Mouse (Mus musculus) intestine, embryonic 16.5 days (tissue): ENCODE measurements around the gene Emp3. TPM values are rescaled to one million over a fixed set of nuclear protein-coding genes. Genes with fewer than 3 reads are reported as not detected.
"Not testable (repeated sequence)": the region's sequence is repeated elsewhere in the genome, so short reads cannot be mapped to it uniquely, and the experiment has no call there.

ENCODE experiments used
- ATAC-seq: fragments of 200-750 bp; cut with Nextera tagmentation; 2 replicates; pipeline ENCODE4 v1.8.0; 2017; ENCODE audit warnings: moderate TSS enrichment, moderate library complexity
- H3K27ac ChIP-seq: fragments of 300-500 bp; sonication (generic); 2 replicates; pipeline ENCODE4 v1.5.1; 2014; ENCODE audit warnings: mild to moderate bottlenecking, low read length
- H3K27me3 ChIP-seq: fragments of 300-500 bp; sonication (generic); replicated peaks from 2 replicates; pipeline ENCODE4 v1.6.1; 2014; ENCODE audit warnings: low read length, control low read depth, mixed read lengths; ENCODE audit not compliant: control insufficient read depth, insufficient read depth
- H3K36me3 ChIP-seq: fragments of 300-500 bp; sonication (generic); 2 replicates; pipeline ENCODE4 v1.6.1; 2014; ENCODE audit warnings: low read length, control low read depth; ENCODE audit not compliant: control insufficient read depth, insufficient read depth
- H3K4me1 ChIP-seq: fragments of 300-500 bp; sonication (generic); 2 replicates; pipeline ENCODE4 v1.6.1; 2014; ENCODE audit warnings: low read length, control low read depth, mixed read lengths; ENCODE audit not compliant: control insufficient read depth, insufficient read depth
- H3K4me2 ChIP-seq: fragments of 300-500 bp; sonication (generic); 2 replicates; pipeline ENCODE4 v1.6.1; 2014; ENCODE audit warnings: low read depth, low read length, control low read depth
- H3K4me3 ChIP-seq: fragments of 300-500 bp; sonication (generic); 2 replicates; pipeline ENCODE4 v1.5.1; 2014; ENCODE audit warnings: mild to moderate bottlenecking, low read length
- H3K9ac ChIP-seq: fragments of 300-500 bp; sonication (generic); 2 replicates; pipeline ENCODE4 v1.6.1; 2014; ENCODE audit warnings: low read depth, low read length
- H3K9me3 ChIP-seq: fragments of 300-500 bp; sonication (generic); 2 replicates; pipeline ENCODE4 v1.6.1; 2016; ENCODE audit warnings: low read length, control low read depth; ENCODE audit not compliant: control insufficient read depth
- WGBS: fragments of 180-500 bp; shearing (Covaris S2); extraction: QIAGEN DNeasy Blood & Tissue Kit; methylation state at CpG from one replicate; pipeline ENCODE4 v1.1.7; 2014; 5-methylcytosine and 5-hydroxymethylcytosine counted together
- polyA plus RNA-seq: library from polyadenylated mRNA; unstranded; fragments of >200 nt; fragmentation: Nextera tagmentation; extraction: Ambion mirVana; gene quantifications from 2 replicates; pipeline ENCODE4 v1.2.1, GENCODE M21; 2015

The Emp3 gene
- polyA plus RNA-seq, result 128 and 147 TPM in 2 replicates

DNA sequence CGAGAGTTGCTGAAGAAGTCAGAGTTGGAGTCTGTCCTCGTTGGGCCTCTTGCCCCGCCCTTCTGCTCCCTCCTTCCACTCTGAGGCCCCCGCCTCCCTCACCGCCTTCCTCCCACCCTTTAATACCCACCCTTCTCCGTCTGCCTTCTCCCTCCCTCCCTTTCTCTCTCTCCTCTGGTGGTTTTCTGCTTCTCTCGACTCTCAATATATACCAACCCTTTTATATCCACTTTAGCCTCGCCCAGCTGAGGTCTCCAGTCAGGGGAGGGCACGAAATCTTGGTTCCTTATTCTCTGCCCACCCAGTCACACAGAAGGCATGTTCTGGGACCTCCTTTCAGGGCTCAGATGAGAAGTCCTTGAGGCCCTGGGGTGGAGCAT lies at the start of gene Emp3:
Gene Emp3 (minus strand): TSS at position 163 of the 380 bp plus-strand sequence.
- H3K4me2 ChIP-seq, result peak within 1 kb of the TSS; percentile 68
- ATAC-seq, result no peak
- no peaks in the 10 kb centered on the region for H3K27me3 ChIP-seq
- no peaks in the 10 kb centered on the region for H3K9me3 ChIP-seq
- H3K4me1 ChIP-seq, result peaks cover 52% of the 10 kb centered on the region
- whole genome bisulfite sequencing, result 20% methylated on average over 9 of the region's 9 CpGs
- no peaks in the 10 kb centered on the region for H3K36me3 ChIP-seq
- H3K4me3 ChIP-seq, result peak within 1 kb of the TSS; percentile 49
- H3K27ac ChIP-seq, result peak within 1 kb of the TSS; percentile 94
- H3K9ac ChIP-seq, result peak within 1 kb of the TSS; percentile 65

DNA sequence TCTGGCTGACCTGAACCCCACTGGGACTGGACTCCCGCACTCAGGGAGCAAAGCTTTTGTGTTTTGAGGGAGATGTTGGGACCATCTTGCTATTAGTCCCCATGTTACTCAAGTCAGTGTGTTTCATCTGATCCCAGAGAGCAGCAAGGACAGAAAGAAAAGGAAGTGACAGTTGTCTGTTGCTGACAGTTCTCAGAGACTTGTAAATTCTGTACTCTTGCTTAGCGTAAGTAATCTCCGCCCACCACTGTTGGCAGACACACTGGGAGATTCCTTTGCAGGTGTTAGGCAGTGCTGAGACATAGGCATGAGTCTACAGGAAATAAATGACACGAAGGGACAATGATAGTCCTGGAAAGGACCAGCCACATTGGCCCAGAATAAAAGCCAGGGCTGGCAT lies 35.4 kb upstream of the Emp3 start:
- Histone ChIP-seq H3K4me3 (no peak overlapping the region), H3K36me3 (no peaks in the 10 kb centered on the region), H3K4me1 (no peaks in the 10 kb centered on the region), H3K4me2 (no peak overlapping the region), H3K27me3 (no peaks in the 10 kb centered on the region), H3K9me3 (no peaks in the 10 kb centered on the region), H3K27ac (no peak overlapping the region), H3K9ac (no peak overlapping the region)
- 53% methylated on average over 4 of the region's 4 CpGs for WGBS
- no peak for ATAC-seq

DNA sequence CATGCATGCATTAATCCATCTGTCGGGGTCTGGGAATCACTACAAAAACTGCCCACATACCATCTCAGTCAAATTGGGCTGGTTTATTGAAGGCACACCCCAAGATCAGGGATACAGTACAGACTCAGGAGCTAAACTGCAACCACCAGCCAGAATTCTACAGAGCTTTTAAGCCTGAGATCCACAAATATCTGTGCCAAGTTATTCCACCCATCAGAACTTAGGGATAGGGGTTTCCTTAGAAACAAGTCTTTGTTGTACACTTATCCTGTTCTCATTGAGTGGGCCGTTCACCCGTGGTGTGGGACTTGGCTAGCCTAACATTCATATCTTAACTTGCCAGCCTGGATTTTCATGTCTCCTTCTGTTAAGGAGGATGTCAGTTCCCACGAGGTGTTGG lies 27.9 kb upstream of the Emp3 start:
- Histone ChIP-seq H3K4me3 (no peak overlapping the region), H3K36me3 (no peaks in the 10 kb centered on the region)

DNA sequence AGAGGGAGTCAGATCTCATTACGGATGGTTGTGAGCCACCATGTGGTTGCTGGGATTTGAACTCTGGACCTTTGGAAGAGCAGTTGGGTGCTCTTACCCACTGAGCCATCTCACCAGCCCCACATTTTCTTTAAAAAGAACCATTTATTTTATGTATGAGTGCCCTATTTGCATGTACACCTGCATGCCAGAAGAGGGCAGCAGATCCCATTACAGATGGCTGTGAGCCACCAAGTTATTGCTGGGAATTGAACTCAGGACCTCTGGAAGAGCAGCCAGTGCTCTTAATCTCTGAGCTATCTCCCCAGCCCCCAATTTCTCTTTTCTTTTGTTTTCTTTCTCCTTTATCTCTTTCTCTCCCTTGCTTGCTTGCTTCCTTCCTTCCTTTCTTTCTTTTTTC lies 22.1 kb upstream of the Emp3 start:
- H3K4me1 ChIP-seq, H3K36me3 ChIP-seq, H3K4me2 ChIP-seq, ATAC-seq, H3K9me3 ChIP-seq, H3K27me3 ChIP-seq, H3K9ac ChIP-seq, H3K4me3 ChIP-seq, H3K27ac ChIP-seq: not testable (repeated sequence)
- WGBS, result no CpG with 5 or more reads among the region's 1 CpGs

More for the DNA sequence above, 27.9 kb upstream of the Emp3 start:
- ATAC-seq, result no peak
- H3K9ac ChIP-seq, result no peak overlapping the region
- WGBS, result 78% methylated on average over 4 of the region's 4 CpGs
- no peaks in the 10 kb centered on the region for H3K9me3 ChIP-seq
- no peaks in the 10 kb centered on the region for H3K27me3 ChIP-seq
- no peak overlapping the region for H3K27ac ChIP-seq
- H3K4me2 ChIP-seq, result no peak overlapping the region
- H3K4me1 ChIP-seq, result no peaks in the 10 kb centered on the region

DNA sequence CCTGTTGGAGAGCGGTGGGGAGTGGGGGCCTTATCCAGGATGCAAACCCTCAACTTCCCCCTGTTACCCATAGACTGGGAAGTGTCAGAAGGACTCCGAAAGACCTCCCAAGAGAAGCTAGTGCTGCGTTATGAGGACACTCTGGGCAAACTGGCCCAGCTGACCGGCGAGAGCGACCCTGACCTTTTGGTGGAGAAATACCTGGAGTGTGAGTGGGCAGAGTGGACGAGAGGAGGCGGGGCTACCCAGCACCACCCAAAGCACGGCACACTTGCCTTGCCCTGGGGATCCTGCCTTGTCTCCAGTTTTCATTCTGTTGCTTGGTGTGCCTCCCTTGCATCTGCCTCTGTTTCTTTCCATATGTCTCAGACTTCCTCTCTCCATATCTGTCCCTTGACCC lies 20.8 kb upstream of the Emp3 start:
- Histone ChIP-seq H3K4me2 (no peak overlapping the region), H3K4me3 (no peak overlapping the region), H3K9me3 (no peaks in the 10 kb centered on the region), H3K27me3 (no peaks in the 10 kb centered on the region), H3K27ac (no peak overlapping the region), H3K36me3 (no peaks in the 10 kb centered on the region), H3K4me1 (no peaks in the 10 kb centered on the region), H3K9ac (no peak overlapping the region)
- 84% methylated on average over 9 of the region's 9 CpGs for WGBS
- no peak for ATAC-seq

DNA sequence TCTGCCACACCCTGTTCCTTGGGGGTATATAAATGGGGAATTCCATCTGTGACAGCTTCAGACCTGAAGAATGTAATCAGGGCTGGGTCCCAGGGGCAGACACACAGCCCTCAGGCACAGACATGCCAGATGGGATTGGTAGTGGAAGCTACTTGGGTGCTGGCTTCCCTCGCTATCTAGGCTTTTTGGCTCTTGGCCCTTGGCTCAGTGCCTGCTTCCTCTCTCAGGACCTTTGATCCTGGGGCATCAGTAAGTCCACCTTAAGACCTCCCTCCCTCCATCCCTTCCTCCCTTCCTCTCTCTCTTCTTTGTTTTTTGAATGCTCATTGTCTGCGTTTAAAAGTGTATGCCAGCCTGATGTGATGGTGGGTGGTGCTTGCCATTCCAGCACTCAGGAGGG lies 18.6 kb upstream of the Emp3 start:
- Histone ChIP-seq H3K27ac (no peak overlapping the region), H3K9me3 (no peaks in the 10 kb centered on the region), H3K36me3 (no peaks in the 10 kb centered on the region), H3K4me3 (no peak overlapping the region), H3K4me1 (no peaks in the 10 kb centered on the region), H3K4me2 (no peak overlapping the region), H3K9ac (no peak overlapping the region), H3K27me3 (no peaks in the 10 kb centered on the region)
- ATAC-seq, result no peak
- WGBS, result 32% methylated on average over 2 of the region's 2 CpGs

DNA sequence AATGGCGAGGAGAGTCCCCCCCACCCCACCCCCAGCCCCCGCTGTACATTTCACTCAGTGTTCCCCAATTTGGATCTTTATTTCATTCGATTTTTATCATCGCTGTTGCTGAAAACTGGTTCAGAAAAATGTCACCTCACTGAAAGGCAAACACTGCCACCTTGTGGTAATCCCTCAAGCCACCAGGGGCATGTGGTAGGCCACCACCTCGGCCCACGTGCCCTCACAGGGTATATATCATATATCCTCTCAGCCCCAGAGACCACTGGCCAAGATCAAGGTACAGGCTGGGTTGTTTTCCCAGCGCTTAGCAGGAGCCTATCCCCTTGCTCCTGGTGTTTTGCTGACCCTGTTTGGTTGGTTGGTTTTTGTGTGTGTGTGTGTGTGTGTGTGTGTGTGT lies 13.9 kb upstream of the Emp3 start:
- Histone ChIP-seq H3K4me1 (no peaks in the 10 kb centered on the region), H3K4me2 (no peak overlapping the region), H3K36me3 (no peaks in the 10 kb centered on the region), H3K27me3 (no peaks in the 10 kb centered on the region), H3K9ac (no peak overlapping the region), H3K9me3 (0 out of 2 replicates have a peak, but pooled peaks cover 6% of the 10 kb centered on the region), H3K4me3 (no peak overlapping the region), H3K27ac (no peak overlapping the region)
- 17% methylated on average over 7 of the region's 7 CpGs for WGBS
- ATAC-seq, result peak; percentile 59; the same call in 1 of the 2 replicates

DNA sequence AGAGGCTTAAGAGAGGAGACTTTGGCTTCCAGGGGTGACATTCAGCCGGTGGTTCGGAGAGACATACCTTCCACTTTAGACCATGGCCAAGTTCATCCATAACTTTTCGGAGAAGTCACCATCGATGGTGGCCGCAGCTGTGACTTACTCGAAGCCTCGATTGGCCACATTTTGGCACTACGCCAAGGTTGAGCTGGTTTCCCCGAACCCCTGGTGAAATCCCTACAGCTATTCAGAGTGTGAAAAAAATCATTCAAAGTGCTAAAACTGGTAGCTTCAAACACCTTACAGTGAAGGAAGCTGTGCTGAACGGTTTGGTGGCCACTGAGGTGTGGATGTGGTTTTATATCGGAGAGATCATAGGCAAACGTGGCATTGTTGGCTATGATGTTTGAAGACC lies 12.6 kb upstream of the Emp3 start:
- not testable (repeated sequence) for H3K9me3 ChIP-seq, H3K27me3 ChIP-seq, H3K4me2 ChIP-seq, ATAC-seq, H3K4me1 ChIP-seq, H3K4me3 ChIP-seq, H3K9ac ChIP-seq, H3K36me3 ChIP-seq, H3K27ac ChIP-seq
- WGBS, result 86% methylated on average over 12 of the region's 12 CpGs

DNA sequence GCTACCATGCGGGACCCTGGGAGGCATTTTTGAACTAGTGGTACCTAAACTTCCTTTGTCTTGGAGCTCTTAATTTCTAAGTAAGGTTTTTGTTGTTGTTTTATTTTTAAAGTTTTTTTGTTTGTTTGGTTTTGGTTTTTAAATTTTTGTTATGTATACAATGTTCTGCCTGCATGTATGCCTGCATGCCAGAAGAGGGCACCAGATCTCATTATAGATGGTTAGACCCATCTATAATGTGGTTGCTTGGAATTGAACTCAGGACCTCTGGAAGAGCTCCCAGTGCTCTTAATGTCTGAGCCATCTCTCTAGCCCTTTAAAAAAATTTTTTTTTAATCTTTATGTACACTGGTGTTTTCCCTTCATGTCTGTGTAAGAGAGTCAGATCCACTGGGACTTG lies 8.5 kb upstream of the Emp3 start:
- no peak overlapping the region for H3K27ac ChIP-seq
- no peak overlapping the region for H3K4me2 ChIP-seq
- no peaks in the 10 kb centered on the region for H3K4me1 ChIP-seq
- no peak for ATAC-seq
- no peaks in the 10 kb centered on the region for H3K36me3 ChIP-seq
- no peak overlapping the region for H3K4me3 ChIP-seq
- WGBS, result 95% methylated on average over 1 of the region's 1 CpGs
- no peak overlapping the region for H3K9ac ChIP-seq
- H3K27me3 ChIP-seq, result no peaks in the 10 kb centered on the region
- 0 out of 2 replicates have a peak, but pooled peaks cover 6% of the 10 kb centered on the region for H3K9me3 ChIP-seq

DNA sequence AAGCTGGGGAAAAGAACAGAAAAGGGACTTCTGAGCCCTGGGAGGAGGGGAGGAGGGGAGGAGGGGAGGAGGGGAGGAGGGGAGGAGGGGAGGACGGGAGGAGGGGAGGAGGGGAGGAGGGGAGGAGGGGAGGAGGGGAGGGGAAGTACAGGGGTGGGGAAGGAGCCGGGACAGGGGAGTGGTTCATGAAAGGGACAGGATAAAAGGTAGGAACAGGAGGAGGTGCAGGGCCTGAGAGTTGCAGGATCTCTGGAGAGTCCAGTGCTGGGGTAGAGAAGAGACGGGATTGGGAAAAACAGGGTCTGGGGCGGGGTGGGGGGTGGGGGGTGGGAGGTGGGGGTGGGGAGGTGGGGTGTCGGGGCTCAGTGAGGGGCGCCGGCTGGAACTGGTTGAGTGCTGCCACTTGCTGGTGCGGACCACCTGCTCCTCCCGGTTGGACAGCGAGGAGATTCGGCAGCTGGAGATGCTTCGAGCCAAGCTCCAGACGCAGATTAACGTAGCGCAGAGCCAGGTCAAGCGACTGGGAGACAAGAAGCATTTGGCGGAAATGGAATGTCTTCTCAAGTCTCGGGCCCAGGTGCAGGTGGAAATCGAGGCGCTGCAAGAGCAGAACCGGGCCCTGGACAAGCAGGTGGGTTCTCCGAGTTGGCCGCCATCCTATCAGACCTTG lies 7.6 kb upstream of the Emp3 start:
- H3K36me3 ChIP-seq, result no peaks in the 10 kb centered on the region
- H3K4me1 ChIP-seq, result no peaks in the 10 kb centered on the region
- WGBS, result 16% methylated on average over 19 of the region's 23 CpGs
- H3K9ac ChIP-seq, result no peak overlapping the region
- 0 out of 2 replicates have a peak, but pooled peaks cover 6% of the 10 kb centered on the region for H3K9me3 ChIP-seq
- no peak overlapping the region for H3K4me2 ChIP-seq
- H3K27ac ChIP-seq, result no peak overlapping the region
- H3K4me3 ChIP-seq, result no peak overlapping the region
- no peak for ATAC-seq
- no peaks in the 10 kb centered on the region for H3K27me3 ChIP-seq
